Mouse (Mus musculus): ENCODE data around the gene Dchs1.
"Not testable (repeated sequence)": the region's sequence is repeated elsewhere in the genome, so short reads cannot be mapped to it uniquely, and the experiment has no call there.

The Dchs1 gene

GRCm38 (mm10) chr7:105778553-105779265, 8.7 kb downstream of the Dchs1 start:
- peak; percentile 52 to 64 for DNase-seq

GRCm38 (mm10) chr7:105777797-105778552, 9.5 kb downstream of the Dchs1 start:
- no peak for DNase-seq

GRCm38 (mm10) chr7:105777316-105777715, 10.1 kb downstream of the Dchs1 start:
- DNase-seq, result no peak

GRCm38 (mm10) chr7:105776026-105776425, 11.4 kb downstream of the Dchs1 start:
- no peak for DNase-seq

GRCm38 (mm10) chr7:105774661-105775060, 12.8 kb downstream of the Dchs1 start:
- DNase-seq, result no peak

- no peak for DNase-seq
These were observed 14.4 kb downstream of the Dchs1 start for GRCm38 (mm10) chr7:105773041-105773440.

- DNase-seq, result no peak
These were observed 15.1 kb downstream of the Dchs1 start for GRCm38 (mm10) chr7:105772331-105772730.

- no peak for DNase-seq
These were observed 17.5 kb downstream of the Dchs1 start for GRCm38 (mm10) chr7:105769959-105770358.

GRCm38 (mm10) chr7:105767729-105768165, 19.7 kb downstream of the Dchs1 start:
- DNase-seq, result no peak

GRCm38 (mm10) chr7:105764331-105764730, 23.1 kb downstream of the Dchs1 start:
- no peak for DNase-seq

GRCm38 (mm10) chr7:105762517-105763270, 24.8 kb downstream of the Dchs1 start:
- no peak for DNase-seq

- no peak for DNase-seq
These were observed 25.5 kb downstream of the Dchs1 start for GRCm38 (mm10) chr7:105761813-105762484.

GRCm38 (mm10) chr7:105753281-105753680, 34.2 kb downstream of the Dchs1 start:
- no peak for DNase-seq

GRCm38 (mm10) chr7:105752716-105753115, 34.7 kb downstream of the Dchs1 start:
- no peak for DNase-seq

GRCm38 (mm10) chr7:105751491-105752433, 35.7 kb downstream of the Dchs1 start, which contains the start of gene Tpp1:
Gene Tpp1, minus strand, starts transcription at chr7:105752235.
- DNase-seq, result peak; percentile 86 to 89

GRCm38 (mm10) chr7:105747776-105748175, 39.7 kb downstream of the Dchs1 start:
- no peak for DNase-seq

GRCm38 (mm10) chr7:105743926-105744590, 43.4 kb downstream of the Dchs1 start, which contains the start of gene Taf10:
Gene Taf10, minus strand, starts transcription at chr7:105744361.
- DNase-seq, result peak; percentile 88 to 92

- DNase-seq, result not testable (repeated sequence)
These were observed 44.1 kb downstream of the Dchs1 start for GRCm38 (mm10) chr7:105743246-105743925.

- DNase-seq, result not testable (repeated sequence)
These were observed 44.8 kb downstream of the Dchs1 start for GRCm38 (mm10) chr7:105742539-105743215.

- DNase-seq, result no peak
These were observed 45.5 kb downstream of the Dchs1 start for GRCm38 (mm10) chr7:105741978-105742377.
